Mouse (Mus musculus) midbrain, embryonic 11.5 days (tissue): ENCODE results near the gene Ush2a. TPM values are rescaled to one million over a fixed set of nuclear protein-coding genes. Genes with fewer than 3 reads are reported as not detected.

Experiments used
- ATAC-seq: fragments of 200-750 bp; cut with Nextera tagmentation; 2 replicates; pipeline ENCODE4 v1.8.0; 2017; ENCODE audit warnings: moderate TSS enrichment, moderate library complexity; ENCODE audit not compliant: low FRiP score
- DNase-seq: peaks from one replicate; pipeline ENCODE4 v3.0.0; 2015; ENCODE audit warnings: low spot score; ENCODE audit errors: missing footprints
- H3K27ac ChIP-seq: fragments of 300-500 bp; sonication (generic); 2 replicates; pipeline ENCODE4 v1.5.1; 2014; ENCODE audit warnings: low read depth, low read length
- H3K27me3 ChIP-seq: fragments of 300-500 bp; sonication (generic); 2 replicates; pipeline ENCODE4 v1.6.1; 2014; ENCODE audit warnings: mild to moderate bottlenecking, low read length, moderate library complexity, mixed read lengths; ENCODE audit not compliant: control insufficient read depth, insufficient read depth
- H3K36me3 ChIP-seq: fragments of 300-500 bp; sonication (generic); 2 replicates; pipeline ENCODE4 v1.6.1; 2014; ENCODE audit warnings: mild to moderate bottlenecking, low read length, moderate library complexity, mixed read lengths; ENCODE audit not compliant: control insufficient read depth, insufficient read depth
- H3K4me1 ChIP-seq: fragments of 300-500 bp; sonication (generic); 2 replicates; pipeline ENCODE4 v1.6.1; 2014; ENCODE audit warnings: low read length; ENCODE audit not compliant: control insufficient read depth, insufficient read depth
- H3K4me2 ChIP-seq: fragments of 300-500 bp; sonication (generic); 2 replicates; pipeline ENCODE4 v1.6.1; 2014; ENCODE audit warnings: mild to moderate bottlenecking, moderate library complexity
- H3K4me3 ChIP-seq: fragments of 300-500 bp; sonication (generic); 2 replicates; pipeline ENCODE4 v1.5.1; 2014; ENCODE audit warnings: low read depth, low read length
- H3K9ac ChIP-seq: fragments of 300-500 bp; sonication (generic); 2 replicates; pipeline ENCODE4 v1.6.1; 2014; ENCODE audit warnings: low read length
- H3K9me3 ChIP-seq: fragments of 300-500 bp; sonication (generic); 2 replicates; pipeline ENCODE4 v1.6.1; 2016; ENCODE audit warnings: low read length; ENCODE audit not compliant: control insufficient read depth
- WGBS: fragments of 180-500 bp; shearing (Covaris S2); extraction: QIAGEN DNeasy Blood & Tissue Kit; methylation state at CpG from one replicate; pipeline ENCODE4 v1.1.7; 2014; 5-methylcytosine and 5-hydroxymethylcytosine counted together
- polyA plus RNA-seq: library from polyadenylated mRNA; unstranded; fragments of >200 nt; fragmentation: Nextera tagmentation; extraction: Ambion mirVana; gene quantifications from 2 replicates; pipeline ENCODE4 v1.2.1, GENCODE M21; 2014

Ush2a gene
- polyA plus RNA-seq, 1 experiment from 2014 or later: 0.04 TPM

DNA sequence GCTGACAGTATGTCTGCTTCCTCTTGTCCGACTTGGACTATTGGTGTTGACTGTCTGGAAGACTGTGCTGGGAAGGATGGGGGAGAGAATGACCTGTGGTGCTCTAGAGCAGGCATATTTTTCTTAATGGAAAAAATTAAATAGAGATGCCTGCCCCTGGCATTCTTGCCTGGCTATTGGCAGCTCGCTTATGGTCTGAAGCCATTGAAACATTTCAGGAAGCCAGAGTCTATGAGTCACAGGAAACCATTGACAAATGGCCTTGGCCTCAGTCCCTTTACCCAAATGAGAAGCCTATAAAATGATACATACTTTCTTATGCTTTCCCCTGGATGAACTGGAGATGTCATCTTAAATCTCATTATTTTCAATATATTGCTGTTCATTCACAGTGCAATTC lies 92.9 kb downstream of the Ush2a start:
- H3K9ac ChIP-seq: no peak overlapping the region
- DNase-seq (no peak), ATAC-seq (no peak)
- H3K4me1 ChIP-seq: no peaks in the 10 kb centered on the region
- no peak overlapping the region for H3K4me2 ChIP-seq
- H3K36me3 ChIP-seq: no peaks in the 10 kb centered on the region
- H3K27ac ChIP-seq: no peak overlapping the region
- no peak overlapping the region for H3K4me3 ChIP-seq
- 88% methylated on average over 2 of the region's 2 CpGs for WGBS
- no peaks in the 10 kb centered on the region for H3K27me3 ChIP-seq
- H3K9me3 ChIP-seq: no peaks in the 10 kb centered on the region

DNA sequence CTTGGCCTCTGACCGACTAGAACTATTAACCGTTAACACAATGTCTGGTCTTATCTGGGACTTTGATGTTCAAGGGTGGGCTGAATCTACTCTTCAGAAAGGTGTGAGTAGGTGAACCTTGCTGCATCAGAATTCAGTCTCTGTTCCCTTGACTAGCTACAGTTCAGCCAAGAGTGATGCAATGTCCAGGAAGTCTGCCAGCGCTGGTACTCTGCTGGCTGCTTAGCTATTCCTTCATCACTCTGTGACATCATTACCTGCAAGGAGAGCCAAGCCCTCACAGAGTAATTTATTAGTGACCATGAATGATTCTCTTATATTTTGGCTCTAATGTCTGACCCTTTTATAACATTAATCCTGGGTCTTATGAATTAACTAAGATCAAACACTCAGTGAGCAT lies 101.7 kb downstream of the Ush2a start:
- Histone ChIP-seq H3K36me3 (no peaks in the 10 kb centered on the region), H3K27ac (no peak overlapping the region), H3K27me3 (no peaks in the 10 kb centered on the region), H3K9me3 (no peaks in the 10 kb centered on the region), H3K4me3 (no peak overlapping the region), H3K9ac (no peak overlapping the region), H3K4me2 (no peak overlapping the region), H3K4me1 (no peaks in the 10 kb centered on the region)
- WGBS: 92% methylated on average over 3 of the region's 3 CpGs
- ATAC-seq (no peak), DNase-seq (no peak)

DNA sequence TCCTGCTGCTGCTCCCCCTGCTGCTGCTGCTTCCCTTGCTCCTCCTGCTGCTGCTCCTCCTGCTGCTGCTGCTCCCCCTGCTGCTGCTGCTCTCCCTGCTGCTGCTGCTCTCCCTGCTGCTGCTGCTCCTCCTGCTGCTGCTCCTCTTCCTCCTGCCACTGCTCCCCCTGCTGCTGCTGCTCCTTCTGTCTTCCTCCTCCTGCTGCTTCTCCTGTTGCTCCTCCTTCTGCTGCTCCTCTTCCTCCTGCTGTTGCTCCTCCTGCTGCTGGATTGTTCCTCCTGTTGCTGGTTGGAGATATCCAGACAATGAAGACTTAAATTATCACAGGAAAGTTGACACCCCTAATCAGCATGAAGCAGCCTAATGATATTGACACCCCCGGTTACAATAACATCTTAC lies 123.4 kb downstream of the Ush2a start:
- H3K27ac ChIP-seq: no peak overlapping the region
- 82% methylated on average over 1 of the region's 1 CpGs for WGBS
- H3K9ac ChIP-seq: no peak overlapping the region
- DNase-seq (no peak), ATAC-seq (no peak)
- H3K4me2 ChIP-seq: no peak overlapping the region
- H3K9me3 ChIP-seq: no peaks in the 10 kb centered on the region
- no peaks in the 10 kb centered on the region for H3K27me3 ChIP-seq
- H3K4me3 ChIP-seq: no peak overlapping the region
- H3K36me3 ChIP-seq: no peaks in the 10 kb centered on the region
- no peaks in the 10 kb centered on the region for H3K4me1 ChIP-seq

DNA sequence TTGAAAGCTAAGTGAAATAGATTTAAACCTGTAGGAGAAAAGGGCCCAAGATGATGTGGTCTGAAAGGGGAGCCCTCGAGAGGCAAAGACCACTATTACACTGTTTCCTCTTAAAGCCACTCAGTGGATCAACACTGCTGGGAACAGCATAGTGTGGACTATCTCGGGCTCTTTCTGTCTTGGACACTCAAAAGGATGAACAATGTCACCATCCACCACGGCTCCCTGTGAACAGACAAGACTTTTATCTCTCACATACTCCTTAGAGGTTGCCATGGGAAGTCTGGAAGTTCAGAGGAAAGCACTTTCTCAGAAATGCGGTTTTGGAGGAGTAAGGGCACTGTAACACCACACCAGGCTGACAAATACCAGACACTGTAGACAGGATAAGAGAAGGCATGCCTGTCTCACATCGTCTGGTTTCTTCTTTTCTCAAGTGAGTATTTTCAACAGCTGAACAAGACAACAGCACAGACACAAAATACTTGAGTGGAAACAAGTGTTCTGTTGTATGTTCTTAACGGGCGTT lies 124.0 kb downstream of the Ush2a start:
- no peak overlapping the region for H3K9ac ChIP-seq
- H3K4me2 ChIP-seq: no peak overlapping the region
- DNase-seq (no peak), ATAC-seq (no peak)
- no peaks in the 10 kb centered on the region for H3K36me3 ChIP-seq
- H3K9me3 ChIP-seq: no peaks in the 10 kb centered on the region
- H3K4me3 ChIP-seq: no peak overlapping the region
- WGBS: 75% methylated on average over 7 of the region's 7 CpGs
- no peaks in the 10 kb centered on the region for H3K4me1 ChIP-seq
- H3K27ac ChIP-seq: no peak overlapping the region
- no peaks in the 10 kb centered on the region for H3K27me3 ChIP-seq

DNA sequence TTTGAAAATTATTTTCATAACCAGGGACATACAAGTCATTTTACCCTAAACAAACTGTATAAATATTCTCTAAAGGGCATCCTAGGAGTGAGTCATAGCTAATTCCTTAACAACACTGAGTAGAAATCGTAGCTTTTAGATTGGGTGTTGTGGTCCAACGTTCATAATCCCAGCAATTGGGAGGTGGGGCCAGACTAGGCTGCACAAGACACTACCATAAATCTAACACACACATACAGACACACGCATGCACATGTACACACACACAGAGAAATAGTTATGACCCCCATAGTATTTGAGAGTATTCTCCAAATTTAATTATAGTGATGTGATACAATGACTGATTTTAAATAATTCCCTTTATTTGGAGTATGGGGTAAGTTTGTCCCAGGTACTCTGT lies 125.5 kb downstream of the Ush2a start:
- no peaks in the 10 kb centered on the region for H3K9me3 ChIP-seq
- ATAC-seq: no peak
- H3K27me3 ChIP-seq: no peaks in the 10 kb centered on the region
- no peak overlapping the region for H3K4me3 ChIP-seq
- H3K36me3 ChIP-seq: no peaks in the 10 kb centered on the region
- no peak overlapping the region for H3K4me2 ChIP-seq
- no peaks in the 10 kb centered on the region for H3K4me1 ChIP-seq
- 84% methylated on average over 3 of the region's 3 CpGs for WGBS
- DNase-seq: no peak
- no peak overlapping the region for H3K9ac ChIP-seq
- no peak overlapping the region for H3K27ac ChIP-seq

DNA sequence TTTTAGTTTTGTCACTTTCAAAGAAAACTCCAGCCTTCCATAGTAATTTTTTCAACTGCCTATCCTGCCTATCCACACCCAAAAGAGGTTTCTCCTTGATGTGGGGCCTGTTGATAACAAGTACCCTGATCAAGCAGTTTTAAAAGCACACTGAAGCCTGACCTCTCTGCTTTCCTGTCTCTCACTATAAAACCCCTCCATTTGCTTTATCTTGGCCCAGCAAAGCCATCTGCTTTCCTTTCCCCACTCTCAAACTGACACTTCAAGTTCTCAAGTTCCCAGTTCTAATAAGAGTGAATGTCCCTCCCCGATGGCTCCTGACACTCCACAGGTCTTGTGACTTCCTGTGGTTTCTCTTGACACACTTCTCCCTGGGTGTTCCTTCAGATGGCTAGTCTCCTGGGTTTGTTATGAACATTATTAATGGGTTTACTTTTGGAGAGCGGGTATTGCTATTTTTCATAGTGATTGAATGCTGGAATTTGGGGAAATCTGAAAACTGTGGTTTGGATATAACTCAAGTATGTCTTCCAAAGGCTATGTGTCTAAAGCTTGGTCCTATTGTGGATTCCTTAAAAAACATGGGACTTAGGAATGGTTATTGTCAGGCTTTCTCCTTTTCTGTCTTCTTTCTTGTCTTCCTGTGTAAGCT lies 126.1 kb downstream of the Ush2a start:
- no peaks in the 10 kb centered on the region for H3K9me3 ChIP-seq
- DNase-seq (no peak), ATAC-seq (no peak)
- no peaks in the 10 kb centered on the region for H3K27me3 ChIP-seq
- no peak overlapping the region for H3K27ac ChIP-seq
- WGBS: 87% methylated on average over 2 of the region's 2 CpGs
- H3K9ac ChIP-seq: no peak overlapping the region
- no peaks in the 10 kb centered on the region for H3K36me3 ChIP-seq
- H3K4me1 ChIP-seq: no peaks in the 10 kb centered on the region
- H3K4me2 ChIP-seq: no peak overlapping the region
- H3K4me3 ChIP-seq: no peak overlapping the region

DNA sequence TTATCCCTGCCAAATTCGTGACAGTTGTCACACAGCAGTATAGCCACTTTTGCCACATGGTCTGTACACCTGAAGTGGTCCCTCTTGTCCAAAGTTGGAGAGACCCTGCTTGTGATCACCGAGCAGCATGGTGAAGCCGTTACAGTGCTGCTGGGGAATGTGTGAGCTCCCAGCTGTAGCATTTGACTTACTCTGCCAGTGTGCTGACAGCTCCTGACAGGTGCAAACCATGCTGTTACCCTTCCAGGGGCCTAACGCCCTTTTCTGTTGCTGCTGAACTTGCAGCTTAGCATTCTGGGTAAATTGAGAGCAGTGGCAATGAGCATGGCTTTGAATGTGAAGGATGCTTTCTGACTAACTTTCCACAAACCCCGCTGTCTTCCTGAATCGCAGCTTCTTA lies 128.3 kb downstream of the Ush2a start:
- no peak for ATAC-seq
- H3K4me2 ChIP-seq: no peak overlapping the region

DNA sequence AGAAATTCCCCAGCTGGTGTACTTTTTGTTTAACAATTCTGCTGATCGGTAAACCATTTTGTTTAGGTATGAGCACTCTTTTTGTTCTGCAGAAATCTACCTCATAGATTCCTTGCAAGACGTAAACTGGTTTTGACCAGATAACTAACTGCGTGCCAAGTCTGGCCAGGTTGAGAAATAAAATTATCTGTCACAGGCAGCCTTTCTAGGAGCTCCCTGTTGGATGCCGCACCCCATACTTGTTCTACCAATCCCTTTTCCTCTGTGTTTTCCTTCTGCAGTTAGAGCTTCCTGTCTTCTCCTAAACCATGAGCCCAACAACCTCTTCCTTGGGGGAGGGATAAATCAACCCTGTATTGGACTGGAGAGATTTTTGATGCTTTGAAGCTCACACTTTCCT lies 145.4 kb downstream of the Ush2a start:
- 96% methylated on average over 4 of the region's 4 CpGs for WGBS
- Histone ChIP-seq H3K9me3 (no peaks in the 10 kb centered on the region), H3K9ac (no peak overlapping the region), H3K36me3 (no peaks in the 10 kb centered on the region), H3K27ac (no peak overlapping the region), H3K4me1 (no peaks in the 10 kb centered on the region), H3K4me3 (no peak overlapping the region), H3K4me2 (no peak overlapping the region), H3K27me3 (no peaks in the 10 kb centered on the region)
- ATAC-seq (no peak), DNase-seq (no peak)

More for the DNA sequence above, 128.3 kb downstream of the Ush2a start:
- no peak overlapping the region for H3K9ac ChIP-seq
- no peaks in the 10 kb centered on the region for H3K27me3 ChIP-seq
- H3K4me3 ChIP-seq: no peak overlapping the region
- no peak overlapping the region for H3K27ac ChIP-seq
- H3K36me3 ChIP-seq: no peaks in the 10 kb centered on the region
- H3K4me1 ChIP-seq: no peaks in the 10 kb centered on the region
- 74% methylated on average over 6 of the region's 6 CpGs for WGBS
- H3K9me3 ChIP-seq: no peaks in the 10 kb centered on the region
- no peak for DNase-seq

DNA sequence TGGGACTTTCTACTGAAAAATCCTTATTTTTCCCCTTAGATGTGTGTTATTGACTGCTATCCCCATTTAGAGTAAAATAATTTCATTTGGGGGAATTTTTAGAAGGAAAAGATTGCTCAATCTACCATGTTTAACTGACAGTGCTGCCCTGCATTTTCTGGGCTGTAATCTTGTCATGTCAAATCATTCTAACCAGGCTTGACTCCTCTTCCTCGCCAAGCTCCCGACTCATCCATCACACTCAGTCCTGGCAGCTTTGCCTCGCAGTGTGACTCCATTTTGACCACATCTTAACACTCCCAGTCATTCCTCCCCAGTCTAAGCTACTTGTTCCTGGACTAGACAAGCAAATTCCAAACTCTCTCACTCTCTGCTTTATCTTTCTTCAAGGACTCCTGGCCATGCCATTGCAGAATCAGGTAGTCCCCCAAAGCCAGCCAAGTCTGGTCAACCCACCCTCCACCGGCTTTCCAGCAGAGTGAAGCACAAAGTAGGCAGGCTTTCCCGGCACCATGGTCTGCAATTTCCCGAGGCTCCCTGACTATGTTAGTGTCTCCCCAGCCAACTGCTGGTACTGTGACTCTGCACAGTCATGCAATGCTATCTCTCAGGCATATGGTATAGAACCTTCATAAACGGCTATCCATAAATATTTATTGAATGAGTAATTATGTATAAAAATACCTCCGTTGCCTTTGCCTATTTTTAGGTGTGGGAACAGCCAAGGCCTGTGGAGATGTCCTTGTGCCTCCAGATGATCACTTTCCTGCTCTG lies 146.0 kb downstream of the Ush2a start:
- Histone ChIP-seq H3K27me3 (no peaks in the 10 kb centered on the region), H3K27ac (no peak overlapping the region), H3K4me1 (no peaks in the 10 kb centered on the region), H3K9ac (no peak overlapping the region), H3K9me3 (no peaks in the 10 kb centered on the region), H3K36me3 (no peaks in the 10 kb centered on the region), H3K4me3 (no peak overlapping the region), H3K4me2 (no peak overlapping the region)
- no peak for ATAC-seq
- WGBS: 89% methylated on average over 8 of the region's 8 CpGs
- DNase-seq: no peak
